Mouse (Mus musculus): ENCODE measurements around the gene Map2k4. TPM values are rescaled to one million over a fixed set of nuclear protein-coding genes. Genes with fewer than 3 reads are reported as not detected.

Map2k4 gene
- polyA plus RNA-seq, 1 experiment from 2014 or later, result 23.6 TPM

DNA sequence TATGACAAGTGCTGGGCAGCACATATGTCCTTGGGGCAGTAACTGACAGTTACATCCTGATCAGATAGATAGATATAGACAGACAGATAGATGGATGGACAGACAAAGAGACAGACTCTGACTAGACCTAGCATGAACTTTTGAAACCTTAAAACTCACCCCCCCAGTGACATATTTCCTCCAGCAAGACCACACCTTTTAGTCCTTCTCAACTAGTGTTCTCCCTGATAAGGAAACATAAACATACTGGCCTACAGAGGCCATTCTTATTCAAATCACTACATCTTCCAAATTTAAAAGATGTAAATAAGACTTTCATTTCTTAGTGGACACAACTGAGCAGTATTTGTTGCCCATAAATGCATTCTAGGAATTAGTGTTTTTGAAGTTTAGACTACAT, 19.7 kb downstream of the Map2k4 start:
- Histone ChIP-seq H3K4me3 (ENCODE audit: low read depth, low read length) (no peak overlapping the region), H3K4me1 (ENCODE audit: insufficient read depth) (peaks cover 13% of the 10 kb centered on the region), H3K9me3 (ENCODE audit: low read length) (no peaks in the 10 kb centered on the region), H3K9ac (replicated peaks) (no peak overlapping the region), H3K36me3 (replicated peaks; ENCODE audit: insufficient read depth, low read length) (no peaks in the 10 kb centered on the region; the same call in 1 of the 2 replicates), H3K27me3 (ENCODE audit: insufficient read depth, low read length) (no peaks in the 10 kb centered on the region), H3K4me2 (ENCODE audit: low read depth, low read length) (no peak overlapping the region), H3K27ac (ENCODE audit: low read depth) (no peak overlapping the region)
- no peak for ATAC-seq
- TF ChIP-seq EP300 (IDR thresholded peaks at IDR 0.05; ENCODE audit: low read depth), result no peak
- TF ChIP-seq CTCF (IDR thresholded peaks at IDR 0.05; ENCODE audit: low read depth), result no peak
- DNase-seq, result no peak

DNA sequence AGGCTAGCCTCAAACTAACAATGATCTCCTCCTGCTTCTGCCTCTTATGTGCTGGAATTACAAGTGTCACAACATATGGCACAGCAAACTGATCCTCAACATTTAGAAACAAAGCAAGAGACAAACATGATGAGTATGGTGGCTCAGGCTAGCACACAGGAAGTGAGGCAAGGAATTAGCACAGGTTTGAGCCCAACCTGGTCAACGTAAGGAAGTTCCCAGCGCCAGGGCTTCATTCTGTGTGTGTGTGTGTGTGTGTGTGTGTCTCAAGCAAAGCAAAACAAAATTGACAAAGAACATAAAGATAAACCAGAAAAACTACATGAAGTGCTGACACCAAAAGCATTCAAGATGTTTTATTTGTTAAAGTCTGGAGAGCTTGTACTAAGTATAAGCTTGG, 27.2 kb downstream of the Map2k4 start:
- no peak overlapping the region for H3K27ac ChIP-seq (ENCODE audit: low read depth)
- WGBS (ENCODE audit: insufficient replicate concordance), result 73% methylated on average over 2 of the region's 2 CpGs
- TF ChIP-seq CTCF (IDR thresholded peaks at IDR 0.05; ENCODE audit: low read depth) (no peak), EP300 (IDR thresholded peaks at IDR 0.05; ENCODE audit: low read depth) (no peak)
- H3K9me3 ChIP-seq (ENCODE audit: low read length), result no peaks in the 10 kb centered on the region
- no peak overlapping the region for H3K4me3 ChIP-seq (ENCODE audit: low read depth, low read length)
- H3K36me3 ChIP-seq (replicated peaks; ENCODE audit: insufficient read depth, low read length), result no peaks in the 10 kb centered on the region
- ATAC-seq, result no peak
- no peaks in the 10 kb centered on the region for H3K4me1 ChIP-seq (ENCODE audit: insufficient read depth)
- H3K4me2 ChIP-seq (ENCODE audit: low read depth, low read length), result no peak overlapping the region
- H3K9ac ChIP-seq (replicated peaks), result no peak overlapping the region
- DNase-seq, result no peak
- no peaks in the 10 kb centered on the region for H3K27me3 ChIP-seq (ENCODE audit: insufficient read depth, low read length)

DNA sequence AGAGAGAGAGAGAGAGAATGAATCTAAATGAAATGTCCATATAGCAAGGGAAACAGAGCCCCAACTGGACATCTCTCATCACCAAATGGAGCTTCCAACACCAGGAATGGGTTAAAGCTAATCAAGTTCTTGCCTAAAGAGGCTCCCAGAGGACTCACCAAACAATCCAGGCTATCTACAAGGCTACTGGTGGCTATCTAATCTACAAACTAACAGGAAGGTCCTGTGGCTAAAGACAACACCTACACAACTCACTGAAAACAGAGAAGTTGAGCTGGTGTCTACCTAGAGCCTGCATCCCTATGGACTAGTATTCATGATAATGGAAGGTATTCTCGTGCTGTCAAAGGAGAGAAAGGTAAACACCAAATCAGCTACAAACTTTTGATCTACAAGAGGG, 28.7 kb downstream of the Map2k4 start:
- DNase-seq (no peak), ATAC-seq (no peak)
- Histone ChIP-seq H3K36me3 (replicated peaks; ENCODE audit: insufficient read depth, low read length) (0 out of 2 replicates have a peak, but pooled peaks cover 2% of the 10 kb centered on the region), H3K4me1 (ENCODE audit: insufficient read depth) (no peaks in the 10 kb centered on the region), H3K27me3 (ENCODE audit: insufficient read depth, low read length) (no peaks in the 10 kb centered on the region), H3K27ac (ENCODE audit: low read depth) (no peak overlapping the region), H3K4me3 (ENCODE audit: low read depth, low read length) (no peak overlapping the region), H3K9me3 (ENCODE audit: low read length) (no peaks in the 10 kb centered on the region), H3K4me2 (ENCODE audit: low read depth, low read length) (no peak overlapping the region), H3K9ac (replicated peaks) (no peak overlapping the region)
- TF ChIP-seq CTCF (IDR thresholded peaks at IDR 0.05; ENCODE audit: low read depth), result no peak
- TF ChIP-seq EP300 (IDR thresholded peaks at IDR 0.05; ENCODE audit: low read depth), result no peak
- WGBS (ENCODE audit: insufficient replicate concordance), result 82% methylated on average over 1 of the region's 1 CpGs

DNA sequence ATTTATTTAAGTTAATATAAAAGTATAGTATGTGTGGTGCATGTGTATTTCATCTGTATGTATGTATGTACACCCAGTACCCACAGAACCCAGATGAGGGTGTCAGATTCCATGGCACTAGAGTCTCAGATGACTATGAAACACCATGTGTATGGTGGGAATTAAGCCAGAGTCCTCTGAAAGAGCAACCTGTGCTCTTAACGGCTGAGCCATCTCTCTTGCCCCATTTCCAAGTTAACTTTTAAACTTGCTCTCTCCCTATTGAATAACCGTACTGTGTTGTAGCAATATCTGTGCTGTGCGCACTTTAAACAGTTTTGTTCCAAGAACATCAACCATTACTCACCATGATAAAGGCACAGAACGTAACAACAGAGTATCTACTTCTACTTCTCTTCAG, 33.9 kb downstream of the Map2k4 start:
- Histone ChIP-seq H3K9me3 (ENCODE audit: low read length) (no peaks in the 10 kb centered on the region), H3K4me2 (ENCODE audit: low read depth, low read length) (no peak overlapping the region), H3K27me3 (ENCODE audit: insufficient read depth, low read length) (no peaks in the 10 kb centered on the region), H3K9ac (replicated peaks) (no peak overlapping the region), H3K4me3 (ENCODE audit: low read depth, low read length) (no peak overlapping the region), H3K4me1 (ENCODE audit: insufficient read depth) (peaks cover 6% of the 10 kb centered on the region; the same call in 1 of the 2 replicates), H3K36me3 (replicated peaks; ENCODE audit: insufficient read depth, low read length) (peaks cover 7% of the 10 kb centered on the region; the same call in 1 of the 2 replicates), H3K27ac (ENCODE audit: low read depth) (peak overlapping the region; percentile 65)
- ATAC-seq (peak; percentile 99), DNase-seq (no peak)
- peak; percentile 39; the same call in 1 of the 2 replicates for TF ChIP-seq EP300 (IDR thresholded peaks at IDR 0.05; ENCODE audit: low read depth)
- peak; percentile 23; the same call in 1 of the 2 replicates for TF ChIP-seq CTCF (IDR thresholded peaks at IDR 0.05; ENCODE audit: low read depth)
- WGBS (ENCODE audit: insufficient replicate concordance), result 69% methylated on average over 4 of the region's 4 CpGs

DNA sequence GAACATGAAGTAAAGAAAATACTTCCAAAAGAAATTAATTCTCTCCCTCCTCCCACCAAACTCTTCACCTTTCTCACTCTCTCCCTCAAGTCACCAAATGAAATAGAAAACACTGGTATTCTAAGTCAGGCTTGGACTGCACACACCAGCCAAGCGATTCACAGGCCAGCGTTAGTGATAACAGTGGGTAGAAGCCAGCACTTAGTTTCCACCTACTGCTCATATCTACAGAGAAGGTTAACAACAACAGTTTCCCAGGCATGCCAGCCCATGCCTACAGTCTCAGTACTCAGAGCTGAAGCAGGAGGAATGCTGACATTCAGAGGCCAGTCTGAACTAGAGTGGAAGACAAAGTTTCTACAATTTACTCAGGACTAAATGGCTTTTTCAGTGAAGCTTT, 34.5 kb downstream of the Map2k4 start:
- TF ChIP-seq CTCF (IDR thresholded peaks at IDR 0.05; ENCODE audit: low read depth) (no peak), EP300 (IDR thresholded peaks at IDR 0.05; ENCODE audit: low read depth) (no peak)
- peaks cover 7% of the 10 kb centered on the region; the same call in 1 of the 2 replicates for H3K36me3 ChIP-seq (replicated peaks; ENCODE audit: insufficient read depth, low read length)
- peak; percentile 20; the same call in 1 of the 2 replicates for ATAC-seq
- no peaks in the 10 kb centered on the region for H3K9me3 ChIP-seq (ENCODE audit: low read length)
- DNase-seq, result no peak
- H3K4me1 ChIP-seq (ENCODE audit: insufficient read depth), result peaks cover 6% of the 10 kb centered on the region; the same call in 1 of the 2 replicates
- 42% methylated on average over 2 of the region's 2 CpGs for WGBS (ENCODE audit: insufficient replicate concordance)
- H3K27ac ChIP-seq (ENCODE audit: low read depth), result peak overlapping the region; percentile 40
- H3K9ac ChIP-seq (replicated peaks), result no peak overlapping the region
- no peak overlapping the region for H3K4me3 ChIP-seq (ENCODE audit: low read depth, low read length)
- no peaks in the 10 kb centered on the region for H3K27me3 ChIP-seq (ENCODE audit: insufficient read depth, low read length)
- no peak overlapping the region for H3K4me2 ChIP-seq (ENCODE audit: low read depth, low read length)

DNA sequence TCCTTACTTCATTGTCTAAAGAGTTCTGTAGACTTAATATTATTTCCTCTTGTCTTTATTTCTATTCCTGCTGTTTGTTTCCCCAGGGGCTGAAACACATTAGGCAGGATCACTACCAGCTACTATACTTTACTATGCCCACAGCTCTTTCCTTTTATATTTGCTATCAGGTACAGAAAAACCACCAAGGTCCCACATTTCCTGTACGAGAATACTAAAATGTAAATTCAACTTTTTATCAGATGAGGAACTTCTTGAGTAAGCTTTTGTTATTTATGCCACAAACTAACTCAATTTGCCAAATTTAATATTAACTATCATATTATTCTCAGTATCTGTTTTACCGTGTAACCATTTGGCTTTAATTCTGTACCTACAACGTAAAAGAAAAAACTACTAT, 37.6 kb downstream of the Map2k4 start:
- Histone ChIP-seq H3K36me3 (replicated peaks; ENCODE audit: insufficient read depth, low read length) (peaks cover 7% of the 10 kb centered on the region; the same call in 1 of the 2 replicates), H3K4me1 (ENCODE audit: insufficient read depth) (peaks cover 6% of the 10 kb centered on the region), H3K4me2 (ENCODE audit: low read depth, low read length) (no peak overlapping the region), H3K27ac (ENCODE audit: low read depth) (no peak overlapping the region), H3K9me3 (ENCODE audit: low read length) (no peaks in the 10 kb centered on the region), H3K27me3 (ENCODE audit: insufficient read depth, low read length) (no peaks in the 10 kb centered on the region), H3K9ac (replicated peaks) (no peak overlapping the region), H3K4me3 (ENCODE audit: low read depth, low read length) (no peak overlapping the region)
- no peak for DNase-seq
- no peak for ATAC-seq
- no peak for TF ChIP-seq EP300 (IDR thresholded peaks at IDR 0.05; ENCODE audit: low read depth)
- no peak for TF ChIP-seq CTCF (IDR thresholded peaks at IDR 0.05; ENCODE audit: low read depth)
- WGBS (ENCODE audit: insufficient replicate concordance), result 77% methylated on average over 3 of the region's 3 CpGs

DNA sequence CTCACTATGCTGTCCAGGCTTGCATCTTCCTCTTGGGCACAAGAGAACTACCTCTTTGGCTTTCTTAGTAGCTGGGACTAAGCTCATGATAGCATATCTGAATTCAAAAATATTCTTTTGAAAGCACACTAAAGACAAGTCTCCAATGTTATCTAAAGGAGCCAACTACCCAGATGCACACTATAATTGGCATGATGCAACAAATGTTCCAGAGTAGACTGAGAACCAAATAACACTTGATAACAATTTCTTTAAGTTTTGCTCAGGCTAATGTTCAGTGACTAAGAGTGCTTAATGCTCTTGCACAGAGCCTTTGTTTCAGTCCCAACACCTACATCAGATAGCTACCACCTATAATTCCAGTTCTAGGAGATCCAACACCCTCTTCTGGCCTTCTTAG, 40.7 kb downstream of the Map2k4 start:
- Histone ChIP-seq H3K27me3 (ENCODE audit: insufficient read depth, low read length) (no peaks in the 10 kb centered on the region), H3K9me3 (ENCODE audit: low read length) (no peaks in the 10 kb centered on the region), H3K4me2 (ENCODE audit: low read depth, low read length) (no peak overlapping the region), H3K27ac (ENCODE audit: low read depth) (no peak overlapping the region), H3K9ac (replicated peaks) (no peak overlapping the region), H3K4me3 (ENCODE audit: low read depth, low read length) (no peak overlapping the region), H3K4me1 (ENCODE audit: insufficient read depth) (no peaks in the 10 kb centered on the region; the same call in none of the 2 replicates), H3K36me3 (replicated peaks; ENCODE audit: insufficient read depth, low read length) (peaks cover 6% of the 10 kb centered on the region; the same call in 1 of the 2 replicates)
- no peak for DNase-seq
- ATAC-seq, result no peak
- no peak for TF ChIP-seq EP300 (IDR thresholded peaks at IDR 0.05; ENCODE audit: low read depth)
- TF ChIP-seq CTCF (IDR thresholded peaks at IDR 0.05; ENCODE audit: low read depth), result no peak
